Mouse (Mus musculus) thymus, postnatal 14 days (tissue): ENCODE measurements around the gene 1700001P01Rik.
A peak's percentile ranks its signal among the peaks of the same experiment; 100 is the strongest.
"Not testable (repeated sequence)": the region's sequence is repeated elsewhere in the genome, so short reads cannot be mapped to it uniquely, and the experiment has no call there.

ENCODE experiments used
- DNase-seq: peaks from one replicate; pipeline ENCODE4 v3.0.0; 2021

The 1700001P01Rik gene

DNA sequence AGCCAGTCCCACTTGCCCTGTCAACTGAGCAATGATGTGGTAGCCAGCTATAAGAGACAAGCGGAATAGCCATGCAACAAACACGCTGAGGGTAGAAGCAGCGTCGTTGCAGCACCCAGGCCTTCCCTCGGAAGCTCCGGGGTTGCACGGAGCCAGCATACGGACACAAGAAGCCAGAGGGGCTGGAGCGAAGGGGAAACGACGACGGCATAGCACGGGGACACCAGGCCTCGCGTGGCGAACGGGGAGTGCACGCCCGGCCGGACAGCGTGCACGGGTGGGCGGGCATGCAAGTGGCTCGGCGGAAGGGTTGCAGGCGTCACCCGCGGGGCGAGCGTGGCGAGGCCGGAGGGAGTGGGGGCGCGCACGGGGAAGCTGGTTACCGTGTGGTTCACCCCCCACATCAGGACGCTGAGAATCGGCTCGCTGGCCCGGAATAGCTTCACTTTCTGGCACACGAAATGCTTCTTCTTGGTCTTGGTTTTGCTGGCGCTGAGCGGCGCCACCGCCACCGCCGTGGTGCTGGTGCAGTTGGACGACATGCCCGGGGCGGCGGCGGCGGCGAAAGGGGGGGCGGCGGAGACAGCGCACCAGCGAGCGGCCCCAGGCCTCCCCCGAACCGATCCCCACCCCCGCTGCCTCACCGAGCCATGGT, 31.5 kb downstream of the 1700001P01Rik start, which contains the start of gene Pip4k2b:
Gene Pip4k2b, minus strand, starts transcription at position 642 of the 655 bp plus-strand sequence.
- no peak for DNase-seq

DNA sequence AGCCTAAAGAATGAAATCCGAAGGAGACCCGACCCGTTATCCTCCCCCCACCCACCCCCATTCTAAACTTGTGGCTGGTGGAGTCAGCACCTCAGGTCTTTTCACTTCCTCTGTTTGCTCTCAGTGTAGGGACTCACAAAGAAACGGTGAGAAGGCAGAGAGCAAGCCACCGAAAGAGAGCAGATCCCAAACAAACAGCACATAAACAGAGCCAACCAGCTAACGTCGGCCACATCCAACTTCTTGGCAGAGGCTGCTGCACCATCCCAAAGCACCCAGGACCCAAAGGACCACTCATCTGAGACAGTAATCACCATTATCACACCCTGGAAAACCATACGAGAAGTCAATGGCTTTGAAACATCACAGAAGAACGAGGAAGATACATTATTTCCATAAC, 32.3 kb downstream of the 1700001P01Rik start:
- DNase-seq = peak; percentile 37

DNA sequence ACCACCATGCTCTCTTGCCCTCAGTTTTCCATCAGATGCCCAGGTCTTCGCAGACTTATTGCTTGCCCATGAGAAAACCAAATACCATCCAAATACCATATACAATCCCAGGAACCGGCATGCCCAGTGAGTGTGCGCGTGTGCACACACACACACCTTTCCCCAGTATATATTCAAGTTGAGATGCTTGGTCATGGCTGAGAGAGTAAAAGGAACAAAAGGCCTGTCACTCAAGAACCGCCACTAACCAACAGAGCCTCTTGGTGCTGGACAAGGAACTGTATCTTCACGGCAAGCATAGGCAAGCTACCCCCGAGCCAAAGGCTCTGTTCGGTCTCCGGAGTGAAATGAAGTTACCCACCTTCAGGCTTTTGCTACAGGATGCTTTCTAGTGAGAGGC, 33.1 kb downstream of the 1700001P01Rik start:
- DNase-seq = no peak

DNA sequence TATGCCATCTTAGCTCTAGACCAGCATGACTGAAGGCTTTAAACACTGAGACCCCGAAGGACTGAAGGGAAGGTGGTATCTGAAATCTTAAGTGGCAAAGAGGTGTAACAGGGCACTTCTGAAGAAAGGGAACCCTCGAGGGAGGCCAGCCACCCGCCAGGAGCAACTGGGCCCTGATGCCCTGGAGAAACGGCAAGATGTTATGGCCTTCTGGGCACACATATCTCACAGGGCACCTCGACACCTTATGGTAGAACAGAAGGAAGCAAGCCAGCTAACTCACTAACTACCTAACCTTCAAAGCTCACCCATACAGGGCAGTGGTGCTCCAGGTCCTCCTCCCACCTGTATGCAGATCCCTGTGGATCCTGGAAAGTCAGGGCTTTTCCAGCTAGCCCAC, 33.6 kb downstream of the 1700001P01Rik start:
- DNase-seq = no peak

DNA sequence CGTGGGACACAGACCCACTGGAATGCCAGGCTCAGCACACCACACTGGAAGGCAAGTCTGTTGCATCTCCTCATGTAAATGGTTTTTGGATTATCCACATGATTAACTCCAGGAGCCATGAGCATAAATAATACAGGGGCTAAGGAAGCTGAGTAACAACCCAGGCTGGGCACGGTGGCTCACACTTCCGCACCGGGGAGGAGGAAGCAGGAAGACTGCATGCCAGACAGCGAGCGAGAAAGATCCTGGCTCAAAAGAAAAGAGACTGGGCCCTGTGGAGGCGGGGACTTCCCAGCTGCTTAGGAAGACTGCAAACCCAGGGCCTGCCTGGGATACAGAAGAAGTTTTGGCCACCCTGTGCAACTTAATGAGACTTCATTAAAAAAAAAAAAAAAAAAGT, 35.5 kb downstream of the 1700001P01Rik start:
- peak; percentile 48 for DNase-seq

DNA sequence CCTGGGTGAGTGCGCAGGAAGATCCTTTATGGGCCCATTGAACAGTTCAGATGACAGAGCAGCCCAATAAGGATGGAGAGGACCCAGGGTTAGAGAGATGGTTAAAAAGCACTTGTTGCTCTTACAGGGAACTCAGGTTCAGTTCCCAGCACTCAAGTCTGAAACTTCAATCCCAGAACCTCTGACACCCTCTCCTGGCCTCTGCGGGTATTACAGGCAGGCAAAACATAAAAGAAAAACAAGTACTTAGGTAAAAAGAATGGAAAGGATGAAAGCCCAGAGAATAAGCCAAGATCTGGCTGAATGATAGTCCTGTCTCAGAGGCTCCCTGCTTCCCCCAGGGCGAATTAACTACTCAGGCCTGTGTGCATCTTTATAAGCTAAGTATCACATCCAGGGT, 36.6 kb downstream of the 1700001P01Rik start:
- DNase-seq = no peak

DNA sequence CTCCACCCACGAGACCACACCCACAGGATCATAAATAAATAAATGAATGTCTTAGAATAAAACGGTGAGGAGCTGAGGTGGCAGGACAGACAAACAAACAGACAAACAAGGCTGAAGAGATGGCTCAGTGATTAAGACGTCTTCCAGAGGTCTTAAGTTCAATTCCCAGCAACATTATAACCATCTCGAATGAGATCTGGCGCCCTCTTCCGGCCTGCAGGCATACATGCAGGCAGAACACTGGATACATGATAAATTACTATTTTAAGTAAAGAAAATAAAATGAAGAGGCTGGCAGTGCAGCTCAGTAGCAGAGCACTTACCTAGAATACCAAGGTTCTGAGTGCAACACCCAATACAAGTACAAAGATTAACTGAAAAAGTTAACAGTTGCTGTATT, 37.0 kb downstream of the 1700001P01Rik start:
- peak; percentile 14 for DNase-seq

DNA sequence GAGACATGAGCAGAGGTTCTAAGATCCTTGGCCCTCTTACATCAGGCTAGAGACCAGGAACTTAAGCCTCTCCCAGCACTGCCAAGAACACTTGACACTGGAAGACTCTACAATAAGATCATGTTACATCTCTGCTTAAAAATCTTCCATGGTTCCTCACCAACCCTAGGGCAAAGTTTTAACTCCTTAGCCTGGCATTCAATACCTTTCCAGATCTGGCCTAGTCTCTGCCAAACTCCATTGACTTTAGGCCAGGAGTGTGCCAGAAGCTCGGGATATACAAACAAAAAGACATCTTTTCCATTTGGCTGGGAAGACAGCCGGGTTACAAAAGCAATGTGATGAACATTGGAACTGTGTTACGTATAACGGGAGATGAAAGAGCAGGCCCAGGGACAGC, 38.1 kb downstream of the 1700001P01Rik start:
- no peak for DNase-seq

DNA sequence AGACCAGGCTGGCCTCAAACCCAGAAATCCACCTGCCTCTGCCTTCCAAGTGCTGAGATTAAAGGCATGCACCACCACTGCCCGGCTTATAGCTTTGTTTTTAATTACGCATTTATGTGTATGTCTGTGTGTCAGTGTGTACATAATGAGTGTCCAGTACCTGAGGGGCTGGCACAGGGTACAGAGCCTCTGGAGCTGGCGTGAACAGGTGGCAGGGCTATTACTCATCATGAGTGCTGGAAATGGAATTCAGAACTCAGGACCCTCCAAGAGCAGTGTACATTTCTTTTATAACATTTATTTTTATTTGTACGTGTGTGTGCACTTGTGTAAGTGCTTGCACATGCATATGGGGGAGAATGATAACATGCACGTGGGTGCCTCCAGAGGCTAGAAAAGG, 39.1 kb downstream of the 1700001P01Rik start:
- no peak for DNase-seq

DNA sequence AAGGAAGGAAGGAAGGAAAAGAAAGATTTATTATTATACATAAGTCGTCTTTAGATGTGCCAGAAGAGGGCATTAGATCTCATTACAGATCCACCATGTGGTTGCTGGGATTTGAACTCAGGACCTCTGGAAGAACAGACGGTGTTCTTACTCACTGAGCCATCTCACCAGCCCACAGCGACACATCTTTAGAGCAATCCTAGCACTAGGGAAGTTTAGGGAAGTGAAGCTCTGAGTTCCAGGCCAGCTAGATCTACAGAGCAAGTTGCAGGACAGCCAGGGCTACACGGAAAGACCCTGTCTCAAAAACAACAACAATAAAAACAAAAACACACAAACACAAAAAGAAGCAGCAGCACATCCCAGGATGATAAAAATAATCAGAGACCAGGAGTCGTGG, 40.9 kb downstream of the 1700001P01Rik start:
- not testable (repeated sequence) for DNase-seq

DNA sequence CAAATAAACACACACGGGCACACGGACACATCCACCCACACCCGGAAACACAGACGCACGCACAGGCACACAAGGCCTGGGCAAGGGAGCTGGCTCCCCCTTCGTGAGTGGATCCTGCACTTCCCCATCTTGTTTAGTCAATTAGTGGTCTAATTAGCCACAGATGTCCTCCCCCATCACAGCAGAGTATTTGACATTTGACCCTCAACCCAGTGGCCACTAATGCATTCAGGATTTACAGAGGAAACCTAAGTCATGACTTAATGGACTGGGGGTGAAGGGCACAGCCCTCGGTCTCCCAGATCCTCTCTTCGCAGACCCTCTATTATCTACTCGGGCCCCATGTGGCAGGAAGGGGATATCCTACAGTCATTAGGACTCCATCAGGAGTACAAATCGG, 42.0 kb downstream of the 1700001P01Rik start:
- DNase-seq = no peak

DNA sequence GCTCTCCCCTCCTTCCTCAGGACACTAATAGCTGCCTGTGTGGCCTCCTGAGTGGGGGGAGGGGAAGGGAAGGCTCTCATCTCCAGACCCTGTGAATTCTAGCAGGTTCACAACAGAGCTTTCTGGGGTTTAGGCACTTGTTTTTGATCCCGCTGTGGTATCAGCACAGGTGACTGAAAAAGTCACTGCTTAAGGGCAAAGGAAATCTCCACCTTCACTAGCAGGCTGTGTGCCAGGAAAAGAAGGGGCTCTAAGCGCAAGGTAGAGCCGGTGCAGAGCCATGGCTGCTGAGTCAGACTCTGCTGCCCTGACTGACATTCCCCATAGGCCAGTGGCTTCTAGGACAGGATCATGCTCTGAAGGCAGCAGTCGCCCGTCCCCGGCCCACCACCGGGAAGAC, 47.0 kb downstream of the 1700001P01Rik start:
- peak; percentile 24 for DNase-seq

DNA sequence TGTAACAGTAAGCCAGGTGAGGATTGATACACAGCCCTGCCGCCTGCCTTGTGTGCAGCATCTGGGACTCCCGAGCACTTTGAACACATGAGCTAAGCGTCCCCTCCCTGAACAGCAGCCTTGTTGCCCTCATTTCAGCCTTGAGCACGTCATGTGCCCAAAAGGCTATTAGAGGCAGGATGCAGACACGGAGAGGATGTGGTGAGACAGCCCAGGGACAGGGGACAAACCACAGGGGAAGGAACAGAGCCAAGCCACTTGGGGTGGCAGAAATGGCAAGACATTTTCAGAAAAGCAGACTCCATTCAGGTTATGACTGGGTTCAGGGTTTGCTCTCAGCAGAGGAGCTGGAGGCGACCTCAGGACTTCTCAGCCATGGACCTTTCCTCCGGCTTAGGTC, 47.4 kb downstream of the 1700001P01Rik start:
- DNase-seq = peak; percentile 59

DNA sequence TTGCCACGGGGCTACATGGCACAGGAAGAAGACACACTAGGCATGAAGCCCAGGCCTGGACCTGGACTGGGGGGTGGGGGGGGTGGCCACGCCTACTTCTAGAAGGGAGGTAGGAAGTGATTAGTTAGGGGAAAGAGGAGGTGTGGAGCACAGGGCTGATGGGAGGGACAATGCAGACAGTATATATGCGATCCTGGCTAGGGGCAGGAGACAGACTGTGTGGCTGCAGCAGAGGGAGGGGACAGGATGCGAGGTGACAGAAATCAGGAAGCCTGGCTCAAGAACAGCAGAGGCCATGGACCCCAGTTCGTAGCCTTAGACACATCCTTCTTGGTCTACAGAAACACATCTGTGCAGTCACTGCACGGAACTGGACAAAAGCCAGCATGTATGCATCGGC, 52.0 kb downstream of the 1700001P01Rik start:
- DNase-seq = no peak
